Mouse (Mus musculus) forebrain, postnatal 0 days (tissue): ENCODE data around the gene Lamc3. TPM values are rescaled to one million over a fixed set of nuclear protein-coding genes. Genes with fewer than 3 reads are reported as not detected.
A peak's percentile ranks its signal among the peaks of the same experiment; 100 is the strongest.

ENCODE experiments used
- ATAC-seq: fragments of 200-750 bp; cut with Nextera tagmentation; 2 replicates; pipeline ENCODE4 v1.8.0; 2017; ENCODE audit warnings: mild to moderate bottlenecking, moderate library complexity
- DNase-seq: peaks from one replicate; pipeline ENCODE4 v3.0.0-alpha.2; 2015
- H3K27ac ChIP-seq: fragments of 300-500 bp; sonication (generic); 2 replicates; pipeline ENCODE4 v1.5.1; 2014; ENCODE audit warnings: low read depth, mild to moderate bottlenecking, antibody characterized with exemption, low read length, moderate library complexity, mixed read lengths
- H3K27me3 ChIP-seq: fragments of 300-500 bp; sonication (generic); 2 replicates; pipeline ENCODE4 v1.6.1; 2014; ENCODE audit warnings: mild to moderate bottlenecking, low read length, mixed read lengths; ENCODE audit not compliant: insufficient read depth
- H3K36me3 ChIP-seq: fragments of 300-500 bp; sonication (generic); 2 replicates; pipeline ENCODE4 v1.6.1; 2014; ENCODE audit warnings: mild to moderate bottlenecking, moderate library complexity; ENCODE audit not compliant: insufficient read depth
- H3K4me1 ChIP-seq: fragments of 300-500 bp; sonication (generic); 2 replicates; pipeline ENCODE4 v1.6.1; 2014; ENCODE audit warnings: antibody characterized with exemption; ENCODE audit not compliant: insufficient read depth
- H3K4me2 ChIP-seq: fragments of 300-500 bp; sonication (generic); 2 replicates; pipeline ENCODE4 v1.6.1; 2014; ENCODE audit warnings: low read depth, mild to moderate bottlenecking, moderate library complexity
- H3K4me3 ChIP-seq: fragments of 300-500 bp; sonication (generic); 2 replicates; pipeline ENCODE4 v1.5.1; 2014; ENCODE audit warnings: low read depth, low read length, mixed read lengths
- H3K9ac ChIP-seq: fragments of 300-500 bp; sonication (generic); 2 replicates; pipeline ENCODE4 v1.6.1; 2014; ENCODE audit warnings: mild to moderate bottlenecking
- H3K9me3 ChIP-seq: fragments of 300-500 bp; sonication (generic); 2 replicates; pipeline ENCODE4 v1.6.1; 2016; ENCODE audit warnings: low read length
- CTCF ChIP-seq: sonication (generic); IDR thresholded peaks from 2 replicates; pipeline ENCODE4 v1.5.1; 2016; ENCODE audit warnings: antibody characterized with exemption, control low read depth, low read depth
- WGBS: fragments of 180-500 bp; shearing (Covaris S2); extraction: QIAGEN DNeasy Blood & Tissue Kit; methylation state at CpG from one replicate; pipeline ENCODE4 v1.1.7; 2014; 5-methylcytosine and 5-hydroxymethylcytosine counted together
- polyA plus RNA-seq: library from polyadenylated mRNA; unstranded; fragments of >200 nt; fragmentation: Nextera tagmentation; extraction: Ambion mirVana; gene quantifications from 2 replicates; pipeline ENCODE4 v1.2.1, GENCODE M21; 2015
- total RNA-seq: library from RNA; depleted of rRNA; stranded (reverse); fragments of >200 nt; gene quantifications from 2 replicates; pipeline ENCODE4 v1.2.3, GENCODE M21; 2014

The Lamc3 gene
- total and polyA plus RNA-seq, 2 experiments from 2014 or later, result 2.5 to 11.0 TPM

DNA sequence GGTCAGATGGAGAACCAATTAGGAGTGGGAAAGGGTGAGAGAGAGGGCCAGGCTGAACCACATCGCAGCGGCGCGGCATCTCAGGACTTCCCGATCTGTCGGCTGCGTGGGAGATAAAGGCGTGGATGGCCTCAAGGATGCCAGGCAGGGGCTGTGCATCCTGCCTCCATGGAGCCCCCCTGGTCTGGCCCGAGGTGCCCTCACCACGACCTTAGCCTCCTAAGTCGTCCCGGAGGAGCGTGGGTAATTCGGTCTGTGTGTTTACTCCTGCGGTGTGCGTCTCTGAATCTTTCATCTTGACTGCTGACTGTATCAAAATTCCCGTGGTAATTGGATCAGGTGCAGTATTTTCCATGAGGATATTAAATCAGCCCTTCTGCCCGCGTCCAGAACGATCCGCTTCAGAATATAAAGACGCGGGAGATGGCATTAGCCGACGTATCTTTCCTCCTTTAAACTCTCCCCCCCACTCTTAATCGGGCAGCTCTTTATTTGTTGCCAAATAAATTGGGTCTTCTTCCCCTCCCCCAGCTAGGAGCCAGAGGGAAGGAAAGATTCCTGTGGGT lies 12.7 kb upstream of the Lamc3 start:
- no peak overlapping the region for H3K9ac ChIP-seq
- no peaks in the 10 kb centered on the region for H3K36me3 ChIP-seq
- no peak for TF ChIP-seq CTCF
- no peaks in the 10 kb centered on the region for H3K9me3 ChIP-seq
- H3K4me1 ChIP-seq, result 0 out of 2 replicates have a peak, but pooled peaks cover 4% of the 10 kb centered on the region
- no peak overlapping the region for H3K4me2 ChIP-seq
- 0 out of 2 replicates have a peak, but pooled peaks cover 7% of the 10 kb centered on the region for H3K27me3 ChIP-seq
- H3K4me3 ChIP-seq, result no peak overlapping the region
- ATAC-seq (no peak), DNase-seq (no peak)
- H3K27ac ChIP-seq, result no peak overlapping the region; the same call in 1 of the 2 replicates
- WGBS, result 65% methylated on average over 26 of the region's 26 CpGs

- 11% methylated on average over 12 of the region's 12 CpGs for WGBS
- no peaks in the 10 kb centered on the region for H3K36me3 ChIP-seq
- H3K9ac ChIP-seq, result no peak overlapping the region
- DNase-seq (no peak), ATAC-seq (peak; percentile 32; the same call in 1 of the 2 replicates)
- H3K4me3 ChIP-seq, result no peak overlapping the region
- H3K4me2 ChIP-seq, result no peak overlapping the region
- no peak for TF ChIP-seq CTCF
- H3K9me3 ChIP-seq, result no peaks in the 10 kb centered on the region
- no peak overlapping the region for H3K27ac ChIP-seq
- 0 out of 2 replicates have a peak, but pooled peaks cover 7% of the 10 kb centered on the region for H3K27me3 ChIP-seq
- 0 out of 2 replicates have a peak, but pooled peaks cover 4% of the 10 kb centered on the region for H3K4me1 ChIP-seq
These were observed 10.6 kb upstream of the Lamc3 start for GRCm38 (mm10) chr2:31876446-31876845.

GRCm38 (mm10) chr2:31878610-31879009 lies 8.5 kb upstream of the Lamc3 start:
- H3K27me3 ChIP-seq, result peaks cover 7% of the 10 kb centered on the region; the same call in 1 of the 2 replicates
- no peak overlapping the region for H3K4me2 ChIP-seq
- H3K4me3 ChIP-seq, result no peak overlapping the region
- H3K4me1 ChIP-seq, result 0 out of 2 replicates have a peak, but pooled peaks cover 4% of the 10 kb centered on the region
- H3K9me3 ChIP-seq, result no peaks in the 10 kb centered on the region
- no peak overlapping the region for H3K27ac ChIP-seq
- no peak for TF ChIP-seq CTCF
- ATAC-seq, result no peak
- H3K36me3 ChIP-seq, result no peaks in the 10 kb centered on the region
- DNase-seq, result no peak
- 76% methylated on average over 17 of the region's 17 CpGs for WGBS
- no peak overlapping the region for H3K9ac ChIP-seq

DNA sequence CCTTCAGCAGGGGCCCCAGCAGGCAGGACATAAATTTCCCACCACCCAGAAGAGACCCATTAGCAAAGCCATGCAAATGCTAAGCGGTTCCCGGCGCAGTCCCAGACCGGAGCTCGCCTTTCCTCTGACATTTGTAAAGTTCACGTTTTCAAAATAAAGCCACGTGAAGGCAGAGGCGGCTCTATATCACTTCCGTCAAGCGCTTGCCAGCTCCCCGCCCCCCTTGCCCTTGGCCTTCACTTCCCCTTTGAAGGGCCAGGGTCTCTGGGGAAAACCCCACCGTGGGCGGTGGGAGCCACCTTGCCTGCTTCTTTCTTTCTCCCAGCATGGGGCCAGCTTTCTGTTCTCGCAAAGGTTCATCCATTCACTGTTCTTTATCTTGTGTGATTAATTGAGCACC lies 6.2 kb upstream of the Lamc3 start:
- no peaks in the 10 kb centered on the region for H3K9me3 ChIP-seq
- TF ChIP-seq CTCF, result no peak
- no peak overlapping the region for H3K27ac ChIP-seq
- WGBS, result 6% methylated on average over 14 of the region's 14 CpGs
- ATAC-seq (no peak), DNase-seq (no peak)
- peaks cover 17% of the 10 kb centered on the region; the same call in 1 of the 2 replicates for H3K27me3 ChIP-seq
- H3K36me3 ChIP-seq, result no peaks in the 10 kb centered on the region
- no peak overlapping the region for H3K4me2 ChIP-seq
- no peak overlapping the region for H3K9ac ChIP-seq
- H3K4me3 ChIP-seq, result no peak overlapping the region
- 0 out of 2 replicates have a peak, but pooled peaks cover 4% of the 10 kb centered on the region for H3K4me1 ChIP-seq

GRCm38 (mm10) chr2:31883061-31883460 lies 4.0 kb upstream of the Lamc3 start:
- H3K36me3 ChIP-seq, result no peaks in the 10 kb centered on the region
- H3K9ac ChIP-seq, result no peak overlapping the region
- WGBS, result 8% methylated on average over 4 of the region's 4 CpGs
- ATAC-seq (no peak), DNase-seq (no peak)
- no peak overlapping the region for H3K27ac ChIP-seq
- H3K27me3 ChIP-seq, result peaks cover 26% of the 10 kb centered on the region
- no peak overlapping the region for H3K4me3 ChIP-seq
- H3K4me1 ChIP-seq, result no peaks in the 10 kb centered on the region
- no peak for TF ChIP-seq CTCF
- no peaks in the 10 kb centered on the region for H3K9me3 ChIP-seq
- H3K4me2 ChIP-seq, result no peak overlapping the region

DNA sequence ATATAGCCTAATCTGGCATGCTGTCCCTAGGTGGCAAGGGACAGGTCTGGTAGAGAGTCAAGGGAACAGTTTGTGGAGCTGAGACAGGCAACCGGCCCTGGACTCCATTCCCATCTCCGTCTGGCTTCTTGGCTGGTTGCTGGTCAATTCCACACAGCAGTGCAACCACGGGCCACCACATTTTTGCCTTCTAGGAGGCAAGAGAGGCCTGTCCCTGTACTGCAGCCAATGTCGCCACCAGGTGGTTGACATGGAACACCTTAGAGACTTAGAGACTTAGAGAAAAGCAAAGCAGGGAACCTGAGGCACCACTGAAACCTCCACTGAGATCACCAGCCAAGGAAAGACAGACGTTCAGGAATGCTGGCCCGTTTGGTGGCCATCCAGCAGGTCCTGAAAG lies 2.3 kb upstream of the Lamc3 start:
- peaks cover 39% of the 10 kb centered on the region for H3K27me3 ChIP-seq
- no peaks in the 10 kb centered on the region for H3K9me3 ChIP-seq
- no peak overlapping the region for H3K27ac ChIP-seq
- H3K4me2 ChIP-seq, result no peak overlapping the region
- no peak overlapping the region for H3K4me3 ChIP-seq
- ATAC-seq, result peak; percentile 54; the same call in 1 of the 2 replicates
- peak; percentile 63 for DNase-seq
- no peaks in the 10 kb centered on the region for H3K36me3 ChIP-seq
- H3K4me1 ChIP-seq, result no peaks in the 10 kb centered on the region
- 31% methylated on average over 6 of the region's 6 CpGs for WGBS
- no peak overlapping the region for H3K9ac ChIP-seq
- peak; percentile 72 for TF ChIP-seq CTCF

GRCm38 (mm10) chr2:31888871-31889270 lies 1.8 kb downstream of the Lamc3 start:
- Histone ChIP-seq H3K27me3 (peaks cover 42% of the 10 kb centered on the region), H3K4me1 (no peaks in the 10 kb centered on the region), H3K4me2 (no peak overlapping the region), H3K27ac (no peak overlapping the region), H3K36me3 (no peaks in the 10 kb centered on the region), H3K9me3 (no peaks in the 10 kb centered on the region), H3K9ac (no peak overlapping the region), H3K4me3 (no peak overlapping the region)
- DNase-seq, result no peak
- ATAC-seq, result no peak
- TF ChIP-seq CTCF, result no peak
- 56% methylated on average over 1 of the region's 1 CpGs for WGBS
